Mouse (Mus musculus): Measurements from ENCODE around the gene Kat2a.

Gene Kat2a

GRCm38 (mm10) chr11:100735134-100735865, 23.0 kb upstream of the Kat2a start:
- no peak for DNase-seq

- DNase-seq: no peak
These were observed 18.4 kb upstream of the Kat2a start for GRCm38 (mm10) chr11:100730477-100731205.

GRCm38 (mm10) chr11:100729976-100730375, 17.7 kb upstream of the Kat2a start:
- DNase-seq: no peak

GRCm38 (mm10) chr11:100728601-100729000, 16.3 kb upstream of the Kat2a start:
- no peak for DNase-seq

- no peak for DNase-seq
These were observed 14.9 kb upstream of the Kat2a start for GRCm38 (mm10) chr11:100727201-100727600.

- DNase-seq: peak; percentile 58 to 72
These were observed 12.8 kb upstream of the Kat2a start for GRCm38 (mm10) chr11:100724919-100725512.

GRCm38 (mm10) chr11:100722493-100723028, 10.3 kb upstream of the Kat2a start:
- DNase-seq: no peak

- no peak for DNase-seq
These were observed 9.7 kb upstream of the Kat2a start for GRCm38 (mm10) chr11:100721776-100722492.

GRCm38 (mm10) chr11:100721254-100721653, 9.0 kb upstream of the Kat2a start:
- no peak for DNase-seq

GRCm38 (mm10) chr11:100720345-100720744, 8.1 kb upstream of the Kat2a start:
- no peak for DNase-seq

GRCm38 (mm10) chr11:100719893-100720292, 7.6 kb upstream of the Kat2a start:
- DNase-seq: no peak

- DNase-seq: no peak
These were observed 7.0 kb upstream of the Kat2a start for GRCm38 (mm10) chr11:100719312-100719711.

- DNase-seq: no peak
These were observed 6.6 kb upstream of the Kat2a start for GRCm38 (mm10) chr11:100718866-100719265.

- DNase-seq: no peak
These were observed 6.2 kb upstream of the Kat2a start for GRCm38 (mm10) chr11:100718462-100718861.

- no peak for DNase-seq
These were observed 4.4 kb upstream of the Kat2a start for GRCm38 (mm10) chr11:100716649-100717048.

GRCm38 (mm10) chr11:100714948-100715347, 2.7 kb upstream of the Kat2a start:
- DNase-seq: no peak

GRCm38 (mm10) chr11:100714534-100714915, 2.3 kb upstream of the Kat2a start:
- peak; percentile 71 to 85 for DNase-seq

GRCm38 (mm10) chr11:100713735-100714533, 1.7 kb upstream of the Kat2a start, which contains the start of gene Hspb9:
Gene Hspb9, plus strand, starts transcription at chr11:100713850.
- peak; percentile 81 to 87 for DNase-seq

GRCm38 (mm10) chr11:100713174-100713573, 909 bp upstream of the Kat2a start:
- DNase-seq: no peak

GRCm38 (mm10) chr11:100710977-100711376, 1.3 kb downstream of the Kat2a start:
- DNase-seq: no peak

GRCm38 (mm10) chr11:100710528-100710927, 1.7 kb downstream of the Kat2a start:
- DNase-seq: no peak

GRCm38 (mm10) chr11:100709201-100709810, 3.0 kb downstream of the Kat2a start:
- no peak for DNase-seq
